Mouse (Mus musculus) leukemia stem cell, adult 10-12 weeks (primary cell): Measurements from ENCODE around the gene Mbd3l2. TPM values are rescaled to one million over a fixed set of nuclear protein-coding genes. Genes with fewer than 3 reads are reported as not detected.

Source experiments
- polyA plus RNA-seq: library from polyadenylated mRNA; stranded (reverse); fragments of >175 nt; gene quantifications from 2 replicates; pipeline ENCODE4 v1.2.3, GENCODE M21; 2012; ENCODE audit warnings: low replicate concordance

Mbd3l2 gene
- polyA plus RNA-seq = not detected in 2 replicates

GRCm38 (mm10) chr9:18430354-18430753 is at the start of gene Mbd3l2:
Gene Mbd3l2 (plus strand): TSS chr9:18430654.

GRCm38 (mm10) chr9:18402895-18403294 is 27.6 kb upstream of the Mbd3l2 start, which contains the start of gene Naalad2:
Gene Naalad2 (minus strand): TSS chr9:18402995.

GRCm38 (mm10) chr9:18404118-18404517 is 26.3 kb upstream of the Mbd3l2 start, which contains the start of gene Ubtfl1:
Gene Ubtfl1 (plus strand): TSS chr9:18404418.

GRCm38 (mm10) chr9:18478168-18478567 is 47.7 kb downstream of the Mbd3l2 start, which contains the start of the genes Zfp558 and Mbd3l1:
Gene Zfp558 (minus strand): TSS chr9:18478268.
Gene Mbd3l1 (plus strand): TSS chr9:18478359.

Other genes starting within 250 kb of the Mbd3l2 start
- gene Chordc1, start 138.5 kb upstream of the Mbd3l2 start, polyA plus RNA-seq = 1.5 and 3.6 TPM in 2 replicates
- not detected in 2 replicates for gene Naalad2, start 27.7 kb upstream of the Mbd3l2 start, polyA plus RNA-seq
- not detected in 2 replicates for gene Ubtfl1, start 26.2 kb upstream of the Mbd3l2 start, polyA plus RNA-seq
- gene Zfp558, start 47.6 kb downstream of the Mbd3l2 start, polyA plus RNA-seq = 0.34 and 0.47 TPM in 2 replicates
- gene Mbd3l1, start 47.7 kb downstream of the Mbd3l2 start, polyA plus RNA-seq = not detected in 2 replicates
- gene Muc16, start 243.9 kb downstream of the Mbd3l2 start, polyA plus RNA-seq = 0.02 TPM in 1 of 2 replicates, not detected in the other